In the genomic region with DNA sequence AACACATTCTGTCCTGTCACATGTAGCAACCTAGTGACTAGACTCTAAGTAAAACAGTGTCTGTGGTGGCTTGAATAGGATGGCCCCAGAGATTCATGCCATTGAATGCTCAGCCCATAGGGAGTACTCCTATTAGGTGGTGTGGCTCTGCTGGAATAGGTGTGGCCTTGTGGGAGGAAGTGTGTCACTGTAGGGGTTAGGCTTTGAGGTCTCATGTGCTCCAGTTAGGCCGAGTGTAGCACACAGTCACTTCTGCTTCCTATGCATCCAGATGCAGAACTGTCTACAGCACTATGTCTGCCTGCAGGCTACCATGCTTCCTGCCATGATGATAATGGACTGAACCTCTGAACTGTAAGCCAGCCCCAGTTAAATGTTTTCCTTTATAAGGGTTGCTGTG, we compare ENCODE assay signal across 24 mouse cellular contexts.
DNase-seq lines count a peak whose midpoint lies in the region; ATAC-seq and TF ChIP-seq lines count a peak whose summit lies in the region.
"Had no signal": no experiment of that assay in that cellular context is flagged by ENCODE, and none has a peak within 500 bp of the region (broad histone marks: within the 10 kb centered on the region; RNA-seq: fewer than 3 reads in every experiment).

No protein-coding gene starts in this region.

- no peak overlapping the region for H3K4me2 ChIP-seq in CH12.LX (ENCODE audit: insufficient read depth, low read depth, poor library complexity, severe bottlenecking)
- H3K4me2 ChIP-seq in hindbrain, embryonic 16.5 days (ENCODE audit: low read length): no peak overlapping the region
- no peak overlapping the region for H3K4me2 ChIP-seq in midbrain, embryonic 16.5 days (ENCODE audit: low read length)
- H3K4me2 ChIP-seq: forebrain, embryonic 13.5 days; heart, embryonic 11.5 days; heart, embryonic 15.5 days; hindbrain, embryonic 14.5 days had no signal

- peak; percentile 72 for ATAC-seq in granulocyte monocyte progenitor cell, adult 5-6 weeks (replicated peaks; ENCODE audit: poor library complexity, severe bottlenecking)
- peak; percentile 43; the same call in 1 of the 2 replicates for ATAC-seq in monocyte, adult 5-6 weeks (replicated peaks; ENCODE audit: insufficient number of reproducible peaks, low FRiP score, low TSS enrichment, poor library complexity, severe bottlenecking)
- no peak for ATAC-seq in hindbrain, embryonic 16.5 days
- no peak for ATAC-seq in midbrain, embryonic 16.5 days
- ATAC-seq: CD4-positive, CD25-positive, alpha-beta regulatory T cell, adult 4 months; forebrain, embryonic 13.5 days; forebrain, postnatal 0 days; inflammation-experienced regulatory T-cells, adult 6 months had no signal

- no peaks in the 10 kb centered on the region for H3K27me3 ChIP-seq in CH12.LX (replicated peaks)
- H3K27me3 ChIP-seq in hindbrain, embryonic 16.5 days (replicated peaks; ENCODE audit: control insufficient read depth, insufficient read depth, low read length): no peaks in the 10 kb centered on the region
- no peaks in the 10 kb centered on the region for H3K27me3 ChIP-seq in midbrain, embryonic 16.5 days (ENCODE audit: control insufficient read depth, insufficient read depth, low read depth, low read length)
- H3K27me3 ChIP-seq: forebrain, embryonic 13.5 days; heart, embryonic 15.5 days had no signal

- no peak overlapping the region for H3K9ac ChIP-seq in CH12.LX (ENCODE audit: insufficient read depth, low read depth)
- H3K9ac ChIP-seq in hindbrain, embryonic 16.5 days (ENCODE audit: low read depth, low read length): no peak overlapping the region
- no peak overlapping the region for H3K9ac ChIP-seq in midbrain, embryonic 16.5 days (ENCODE audit: low read depth, low read length)
- H3K9ac ChIP-seq: forebrain, embryonic 13.5 days; forebrain, postnatal 0 days; heart, embryonic 15.5 days; hindbrain, embryonic 14.5 days had no signal

- DNase-seq in 416B (ENCODE audit: low read depth) (peak; percentile 29), CH12.LX (ENCODE audit: extremely low read depth) (peak; percentile 52)
- no peak for DNase-seq in retina, postnatal 1 day
- DNase-seq in thymus, postnatal 14 days: no peak
- DNase-seq: adrenal gland, adult 2 months; adrenal gland, postnatal 25 days; cerebellum, adult 18-20 months; cerebellum, adult 9-11 months; cerebellum, postnatal 36 days; forebrain, postnatal 0 days; gastrocnemius, postnatal 25 days; heart, adult 18-20 months; heart, postnatal 14 days had no signal

- H3K27ac ChIP-seq in CH12.LX (ENCODE audit: insufficient read depth, low read depth): no peak overlapping the region
- no peak overlapping the region for H3K27ac ChIP-seq in hindbrain, embryonic 16.5 days (ENCODE audit: low read depth, low read length)
- no peak overlapping the region for H3K27ac ChIP-seq in midbrain, embryonic 16.5 days (ENCODE audit: low read length)
- H3K27ac ChIP-seq: embryonic facial prominence, embryonic 10.5 days; forebrain, embryonic 13.5 days; heart, embryonic 15.5 days; hindbrain, embryonic 14.5 days had no signal

- in situ Hi-C loops in CH12.LX (cut with MboI; ENCODE audit: low pct_ligation_motif_present, low pct_unique_long_range_greater_than_20kb, low sequenced_read_pairs): no loop called here

- peaks cover 7% of the 10 kb centered on the region for H3K9me3 ChIP-seq in CH12.LX (replicated peaks; ENCODE audit: low read length)
- no peaks in the 10 kb centered on the region for H3K9me3 ChIP-seq in hindbrain, embryonic 16.5 days (ENCODE audit: control insufficient read depth, low read length)
- no peaks in the 10 kb centered on the region for H3K9me3 ChIP-seq in midbrain, embryonic 16.5 days (replicated peaks; ENCODE audit: control insufficient read depth, low read length, poor library complexity, severe bottlenecking)
- H3K9me3 ChIP-seq: embryonic facial prominence, embryonic 10.5 days; forebrain, embryonic 13.5 days; heart, embryonic 15.5 days had no signal

- TF ChIP-seq POLR2A in CH12.LX (IDR thresholded peaks at IDR 0.05; ENCODE audit: low read depth, low read length): no peak

- 100% methylated on average over 1 of the region's 1 CpGs for WGBS in hindbrain, embryonic 16.5 days
- WGBS in midbrain, embryonic 16.5 days: 79% methylated on average over 1 of the region's 1 CpGs

- H3K4me1 ChIP-seq in CH12.LX (ENCODE audit: control insufficient read depth in 1 of 2, insufficient read depth in 2 of 2): peaks cover 0 to 22% of the 10 kb centered on the region in 2 experiments; a peak in 2 of 4 replicates
- H3K4me1 ChIP-seq in hindbrain, embryonic 16.5 days (ENCODE audit: control insufficient read depth, insufficient read depth, low read depth, low read length): no peaks in the 10 kb centered on the region
- H3K4me1 ChIP-seq in midbrain, embryonic 16.5 days (ENCODE audit: control insufficient read depth, insufficient read depth, low read length): no peaks in the 10 kb centered on the region
- H3K4me1 ChIP-seq: embryonic facial prominence, embryonic 10.5 days; forebrain, embryonic 13.5 days; heart, embryonic 15.5 days had no signal

- no peaks in the 10 kb centered on the region for H3K79me2 ChIP-seq in CH12.LX (replicated peaks; ENCODE audit: control insufficient read depth, extremely low read depth, insufficient read depth, poor library complexity, severe bottlenecking)

- dilution Hi-C loops in CH12.LX (cut with MboI; ENCODE audit: extremely low pct_ligation_motif_present, extremely low pct_unique_long_range_greater_than_20kb, low sequenced_read_pairs): no loop called here

- H3K36me3 ChIP-seq in CH12.LX (replicated peaks in 1 of 2; ENCODE audit: control insufficient read depth in 1 of 2, insufficient read depth in 1 of 2, low read length in 1 of 2): peaks cover 44 to 86% of the 10 kb centered on the region in 2 experiments
- H3K36me3 ChIP-seq in hindbrain, embryonic 16.5 days (ENCODE audit: control insufficient read depth, insufficient read depth, low read length): no peaks in the 10 kb centered on the region
- H3K36me3 ChIP-seq in midbrain, embryonic 16.5 days (ENCODE audit: control insufficient read depth, insufficient read depth, low read length): no peaks in the 10 kb centered on the region
- H3K36me3 ChIP-seq: embryonic facial prominence, embryonic 10.5 days; heart, embryonic 15.5 days had no signal

- no peak overlapping the region for H3K4me3 ChIP-seq in CH12.LX (replicated peaks in 1 of 3; ENCODE audit: low read depth in 2 of 3, low read length in 2 of 3, poor library complexity in 1 of 3)
- H3K4me3 ChIP-seq in hindbrain, embryonic 16.5 days (ENCODE audit: low read length): no peak overlapping the region
- no peak overlapping the region for H3K4me3 ChIP-seq in midbrain, embryonic 16.5 days (ENCODE audit: low read depth, low read length)
- H3K4me3 ChIP-seq: embryonic facial prominence, embryonic 10.5 days; forebrain, embryonic 13.5 days; heart, embryonic 15.5 days had no signal

- no peak for TF ChIP-seq RAD21 in CH12.LX (IDR thresholded peaks at IDR 0.05; ENCODE audit: low read depth, low read length)

- no peak for TF ChIP-seq CTCF in CH12.LX (conservative IDR thresholded peaks at IDR 0.05 in 1 of 2, IDR thresholded peaks at IDR 0.05 in 1 of 2; ENCODE audit: low read depth in 2 of 2, low read length in 2 of 2)

- no peak for TF ChIP-seq EP300 in CH12.LX (IDR thresholded peaks at IDR 0.05; ENCODE audit: low read length)

TF ChIP-seq in CH12.LX, 34 proteins besides CTCF, POLR2A, EP300 and RAD21:
- TF ChIP-seq CHD1 (IDR thresholded peaks at IDR 0.05; ENCODE audit: low read depth, low read length) (no peak), MYC (IDR thresholded peaks at IDR 0.05; ENCODE audit: low read depth, low read length) (0 out of 2 replicates have a peak, but pooled peaks have one; percentile 50), ZNF384 (IDR thresholded peaks at IDR 0.05; ENCODE audit: low read depth, low read length) (no peak)

Comparison
In these comparisons a context has a peak if more than half of its experiments do, and no peak if none do; other contexts are left out.
1. DNase-seq: peak in 416B (single experiment) and CH12.LX (single experiment); none in retina, postnatal 1 day (single experiment) and thymus, postnatal 14 days (single experiment).
2. ATAC-seq: peak in granulocyte monocyte progenitor cell, adult 5-6 weeks (single experiment) and monocyte, adult 5-6 weeks (single experiment); none in hindbrain, embryonic 16.5 days (single experiment) and midbrain, embryonic 16.5 days (single experiment).